Mouse (Mus musculus) thymus, postnatal 25 days (tissue): ENCODE measurements at regions not wholly inside any gene's neighbourhood (a gene's known extent, or its start where the extent isn't known, plus 50 kb on each side); places are given as distances from the start of the nearest gene placed in this dataset.
"Not testable (repeated sequence)": the region's sequence is repeated elsewhere in the genome, so short reads cannot be mapped to it uniquely, and the experiment has no call there.

Source experiments
- DNase-seq: peaks from one replicate; pipeline ENCODE4 v3.0.0; 2022

- peak; percentile 18 for DNase-seq
Observed at GRCm38 (mm10) chr14:54148121-54148520, 105.8 kb downstream of the Dad1 start.

DNA sequence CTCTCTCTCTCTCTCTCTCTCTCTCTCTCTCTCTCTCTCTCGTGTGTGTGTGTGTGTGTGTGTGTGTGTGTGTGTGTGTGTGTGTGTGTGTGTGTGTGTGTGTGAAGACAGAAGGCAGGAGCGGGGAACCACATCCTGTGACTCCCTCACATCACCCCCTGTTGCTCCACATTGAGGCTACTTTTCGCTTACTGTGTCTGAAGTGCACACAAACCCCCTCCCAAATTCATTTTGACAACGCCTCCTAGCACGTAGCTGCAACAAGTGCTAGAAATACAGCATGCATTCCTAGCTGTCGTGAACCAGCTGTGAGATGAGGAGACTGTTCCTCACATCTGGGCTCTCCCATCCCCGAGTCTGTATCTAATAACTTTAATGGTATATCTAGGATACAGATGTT is 106.4 kb downstream of the Dad1 start:
- DNase-seq: peak; percentile 54

GRCm38 (mm10) chr14:54145743-54146741 is 107.9 kb downstream of the Dad1 start:
- DNase-seq: peak; percentile 23

DNA sequence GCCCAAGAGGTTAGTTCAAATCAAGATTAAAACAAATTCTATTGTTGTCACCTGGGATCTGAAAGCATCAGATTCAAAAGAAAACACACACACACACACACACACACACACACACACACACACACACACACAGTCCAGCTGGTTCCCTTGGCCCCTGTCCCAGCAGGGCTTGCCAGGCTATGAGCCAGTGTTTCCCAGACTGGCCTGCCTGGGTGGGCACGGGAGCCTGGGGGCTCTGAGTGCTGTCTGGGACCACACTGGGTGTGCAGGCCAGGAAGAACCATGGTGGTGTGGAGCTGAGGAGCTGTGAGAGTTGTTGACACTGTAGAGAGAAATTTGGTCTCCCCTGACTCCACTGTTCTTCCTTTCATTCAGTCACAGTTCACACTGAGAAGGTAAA is 110.1 kb downstream of the Dad1 start:
- no peak for DNase-seq

DNA sequence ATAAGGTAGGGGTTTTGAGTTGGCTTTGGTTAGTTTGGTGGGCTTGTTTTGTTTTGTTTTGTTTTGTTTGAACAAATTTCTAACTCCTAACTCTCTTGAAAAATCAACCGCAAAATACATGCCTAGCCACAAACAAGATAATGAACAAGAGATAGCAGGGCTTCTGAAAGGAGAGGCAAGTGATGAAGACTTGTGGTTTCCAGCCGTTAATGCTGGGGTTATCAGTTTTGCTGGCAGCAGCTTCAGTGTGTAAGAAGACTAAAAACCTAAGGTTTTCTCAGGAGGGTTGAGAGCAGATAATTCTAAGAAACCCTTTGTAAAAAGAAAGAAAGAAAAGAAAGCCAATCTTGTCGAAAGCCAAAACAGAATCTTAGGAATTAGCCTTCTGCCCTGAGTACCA is 115.6 kb downstream of the Dad1 start:
- no peak for DNase-seq

GRCm38 (mm10) chr14:54136538-54136937 is 117.4 kb downstream of the Dad1 start:
- DNase-seq: peak; percentile 10

DNA sequence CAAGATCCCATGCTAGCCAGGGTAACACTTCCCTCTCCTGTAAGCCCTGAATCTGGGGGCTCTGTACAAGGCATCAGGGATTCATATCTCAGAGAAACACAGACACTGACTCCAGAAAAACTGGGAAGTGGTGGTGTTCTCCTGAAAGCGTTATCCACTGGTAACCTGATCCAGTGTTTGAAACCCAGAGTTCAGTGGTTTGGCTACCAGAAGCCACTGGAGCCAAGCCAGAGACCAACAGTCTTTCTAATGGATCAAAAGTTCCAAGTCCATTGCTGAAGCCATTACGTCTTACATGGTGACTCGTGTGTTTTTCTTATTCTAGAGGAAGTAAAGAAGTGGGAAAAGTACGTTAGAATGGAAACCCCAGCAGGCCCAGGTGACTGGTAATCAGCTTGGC is 125.6 kb downstream of the Dad1 start:
- no peak for DNase-seq

DNA sequence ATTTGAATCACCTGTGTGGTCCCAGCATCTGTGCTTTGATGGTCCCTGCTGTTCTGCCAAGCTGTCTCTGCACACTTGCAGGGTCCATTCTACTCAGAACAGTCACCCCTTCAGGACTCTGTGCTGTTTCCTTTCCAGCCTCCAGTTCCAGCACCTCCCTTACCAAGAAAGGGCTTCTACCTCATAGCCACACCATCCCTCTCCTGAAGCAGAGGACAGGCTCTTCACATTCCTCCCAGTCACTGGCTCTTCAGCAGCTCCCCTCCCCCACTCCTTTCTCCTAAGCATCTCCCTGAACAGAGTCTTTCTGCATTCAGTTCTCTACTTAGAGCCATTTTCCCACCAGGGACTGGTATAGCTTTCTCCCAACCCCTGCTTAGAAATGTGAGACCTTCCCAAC is 128.4 kb downstream of the Dad1 start:
- DNase-seq: no peak

GRCm38 (mm10) chr14:54121973-54122372 is 131.9 kb downstream of the Dad1 start:
- DNase-seq: no peak

- no peak for DNase-seq
Observed at GRCm38 (mm10) chr14:54121340-54121739, 132.6 kb downstream of the Dad1 start.

- no peak for DNase-seq
Observed at GRCm38 (mm10) chr14:54120194-54120593, 133.7 kb downstream of the Dad1 start.

- not testable (repeated sequence) for DNase-seq
Observed at GRCm38 (mm10) chr14:54117607-54118006, 136.3 kb downstream of the Dad1 start.

GRCm38 (mm10) chr14:54113216-54113615 is 140.7 kb downstream of the Dad1 start:
- no peak for DNase-seq

- DNase-seq: peak; percentile 55
Observed at GRCm38 (mm10) chr14:54110971-54111370, 142.9 kb downstream of the Dad1 start.

GRCm38 (mm10) chr14:54109129-54109528 is 144.8 kb downstream of the Dad1 start:
- DNase-seq: no peak

GRCm38 (mm10) chr14:54108311-54109074 is 145.4 kb downstream of the Dad1 start:
- DNase-seq: no peak

GRCm38 (mm10) chr14:54107204-54107796 is 146.6 kb downstream of the Dad1 start:
- DNase-seq: no peak

DNA sequence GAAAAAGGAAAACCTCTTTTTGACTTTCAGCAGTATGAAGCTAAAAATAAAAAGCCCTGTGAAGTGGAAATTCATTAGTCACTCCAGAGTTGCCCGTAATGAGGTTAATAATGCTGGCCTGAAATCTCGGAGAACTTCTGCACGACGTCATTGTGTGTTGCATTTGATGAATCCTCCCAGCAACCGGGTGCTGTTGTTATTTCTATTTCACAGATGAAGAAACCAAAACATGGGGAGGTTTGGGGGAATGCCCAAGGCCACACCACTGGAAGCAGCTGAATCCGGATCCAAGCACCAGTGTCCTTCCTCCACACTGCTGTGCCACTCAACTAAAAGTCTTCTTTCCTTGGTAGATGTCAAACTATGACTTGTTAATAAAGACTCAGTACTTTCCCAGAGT is 149.7 kb downstream of the Dad1 start:
- no peak for DNase-seq

DNA sequence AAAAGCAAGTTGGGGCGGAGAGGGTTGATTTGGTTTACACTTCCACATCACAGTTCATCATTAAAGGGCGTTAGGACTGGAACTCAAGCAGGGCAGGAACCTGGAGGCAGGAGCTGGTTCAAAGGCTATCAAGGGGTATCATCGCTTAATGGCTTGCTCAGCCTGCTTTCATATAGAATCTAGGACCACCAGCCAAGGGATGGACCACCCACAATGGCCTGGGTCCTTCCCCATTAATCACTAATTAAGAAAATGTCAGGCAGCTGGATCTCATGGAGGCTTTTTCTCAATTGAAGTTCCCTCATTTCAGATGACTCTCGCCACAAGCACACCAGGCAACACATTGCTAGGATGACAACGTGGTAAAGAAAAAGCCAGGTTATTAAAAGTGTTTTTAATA is 150.4 kb downstream of the Dad1 start:
- no peak for DNase-seq

GRCm38 (mm10) chr14:54103115-54103514 is 150.8 kb downstream of the Dad1 start:
- DNase-seq: no peak

DNA sequence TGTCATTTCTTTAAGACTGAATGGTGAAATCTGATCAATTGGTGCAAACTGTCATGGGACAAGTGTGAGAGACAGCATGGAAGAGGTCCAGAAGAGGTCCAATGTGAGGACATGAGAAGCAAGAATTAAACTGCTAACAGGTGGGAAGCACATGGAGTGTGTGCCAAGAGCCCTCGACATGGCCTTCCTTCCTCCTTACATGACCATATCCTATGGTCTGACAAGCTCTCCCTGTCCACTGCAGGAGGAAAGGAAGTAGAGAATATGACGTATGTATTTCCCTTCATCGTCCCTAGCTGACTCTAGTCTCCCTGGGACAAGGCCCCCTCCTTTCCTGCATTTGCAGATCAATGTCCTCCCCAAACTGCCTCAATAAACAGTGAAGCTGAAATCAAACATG is 152.1 kb downstream of the Dad1 start:
- DNase-seq: no peak

DNA sequence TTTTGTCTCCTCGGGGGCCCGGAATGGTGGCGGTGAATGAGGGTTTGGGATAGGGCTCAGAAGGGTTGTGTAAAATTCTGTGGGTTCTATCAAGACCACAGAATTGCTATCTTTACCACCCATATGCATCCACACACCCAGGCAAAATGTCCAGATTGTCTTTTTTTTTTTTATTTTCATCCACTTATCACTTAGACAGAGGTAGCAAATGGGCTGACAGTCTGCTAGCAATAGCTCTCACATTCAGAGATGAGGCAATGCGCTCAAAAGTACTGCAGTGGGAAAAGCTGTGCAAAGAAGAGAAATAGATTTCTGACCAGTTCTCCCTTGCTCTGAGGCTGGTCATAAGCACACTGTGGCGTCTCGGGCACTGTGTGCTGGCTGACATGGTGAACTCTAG is 154.5 kb downstream of the Dad1 start:
- DNase-seq: no peak

DNA sequence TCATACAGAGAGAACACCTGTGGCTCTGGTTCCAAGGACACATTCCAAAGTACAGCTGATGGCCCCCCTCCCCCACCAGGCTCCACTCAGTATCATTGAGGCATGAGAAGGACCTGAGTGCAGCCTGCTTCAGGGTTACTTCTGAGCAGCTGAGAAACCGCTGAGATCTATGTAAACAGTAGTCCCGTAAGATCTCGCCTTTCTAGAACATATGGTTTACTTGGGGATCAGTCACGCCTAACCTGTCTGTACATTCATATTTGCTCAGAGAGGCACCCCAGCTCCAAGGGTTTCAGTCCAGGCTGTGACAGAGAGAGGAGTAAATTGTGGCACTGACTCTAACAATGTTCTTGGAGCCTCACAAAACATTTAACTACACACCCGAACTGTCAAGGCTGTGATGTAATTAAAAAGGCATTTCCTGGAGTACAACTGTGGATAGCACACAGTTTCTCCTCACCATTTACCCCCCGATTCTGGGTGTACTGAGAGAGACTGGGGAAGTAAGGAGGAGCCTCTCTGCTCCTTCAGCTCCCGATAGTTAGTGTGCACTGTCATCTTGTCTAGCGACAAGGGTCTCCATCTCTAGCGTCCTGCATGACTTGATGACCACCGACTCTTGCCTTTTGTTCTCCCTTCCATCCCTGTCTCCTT is 155.7 kb downstream of the Dad1 start:
- no peak for DNase-seq
